Mouse (Mus musculus): ENCODE results near the gene Poglut1. TPM values are rescaled to one million over a fixed set of nuclear protein-coding genes. Genes with fewer than 3 reads are reported as not detected.

Poglut1 gene
- 10 to 100 TPM; 39.4 to 44.2 TPM for total RNA-seq (2021)
- long read RNA-seq, transcript Poglut1-205 (11 exons, 2,922 nt) = major isoform, 17 of 44 reads
- long read RNA-seq, transcript Poglut1-201 (11 exons, 2,758 nt) = major isoform, 17 of 44 reads
- long read RNA-seq, partial matches to known transcripts = 8 of 44 reads
- long read RNA-seq, other reads (novel, unspliced or antisense) = 2 of 44 reads

DNA sequence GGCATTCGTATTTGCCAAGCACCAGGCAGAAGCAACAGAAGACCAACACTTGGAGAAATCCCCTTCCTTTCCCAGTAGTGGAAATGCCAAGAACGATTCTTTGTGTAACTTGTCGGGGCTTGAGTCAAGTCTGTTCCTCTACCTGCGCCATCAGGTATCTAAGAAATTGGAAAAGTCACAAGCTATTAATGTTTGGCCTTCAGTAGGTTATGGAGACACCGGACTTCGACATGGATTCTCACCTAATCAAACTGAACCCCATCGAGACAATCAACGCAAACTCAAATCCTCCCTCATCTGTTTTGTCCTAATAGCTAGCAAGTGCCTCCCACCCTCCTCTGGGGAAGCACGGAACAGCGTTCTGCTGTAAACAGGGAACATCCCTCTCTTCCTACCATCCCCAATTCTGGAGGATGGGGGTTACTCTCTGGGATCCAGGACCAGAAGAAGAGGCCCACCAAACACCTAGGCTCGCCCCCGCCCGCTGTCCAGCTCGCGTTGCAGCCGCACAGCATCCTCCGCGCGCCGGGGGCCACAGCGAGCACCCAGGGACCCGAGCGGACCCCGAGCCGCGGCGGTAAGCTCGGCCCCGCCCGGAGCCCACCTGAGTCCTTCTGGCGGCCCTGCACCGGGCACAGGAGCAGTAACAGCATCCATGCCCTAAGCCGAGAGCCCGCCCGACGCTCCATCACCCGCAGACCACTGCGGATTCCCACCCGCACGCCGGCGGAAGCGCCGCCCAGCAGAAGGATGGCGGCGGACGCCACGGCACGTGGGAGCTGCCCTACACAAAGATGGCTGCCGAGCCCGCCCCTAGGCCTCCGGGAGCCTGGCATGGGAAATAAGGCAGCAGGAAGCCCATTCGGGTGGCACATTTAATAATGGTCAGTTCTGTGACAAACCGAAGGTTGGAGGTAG is at the start of gene Poglut1:
Gene Poglut1 (minus strand): TSS at position 780 of the 918 bp plus-strand sequence.
- DNase-seq (ENCODE audit: low spot score in 2 of 2) = peak; percentile 82 to 87

DNA sequence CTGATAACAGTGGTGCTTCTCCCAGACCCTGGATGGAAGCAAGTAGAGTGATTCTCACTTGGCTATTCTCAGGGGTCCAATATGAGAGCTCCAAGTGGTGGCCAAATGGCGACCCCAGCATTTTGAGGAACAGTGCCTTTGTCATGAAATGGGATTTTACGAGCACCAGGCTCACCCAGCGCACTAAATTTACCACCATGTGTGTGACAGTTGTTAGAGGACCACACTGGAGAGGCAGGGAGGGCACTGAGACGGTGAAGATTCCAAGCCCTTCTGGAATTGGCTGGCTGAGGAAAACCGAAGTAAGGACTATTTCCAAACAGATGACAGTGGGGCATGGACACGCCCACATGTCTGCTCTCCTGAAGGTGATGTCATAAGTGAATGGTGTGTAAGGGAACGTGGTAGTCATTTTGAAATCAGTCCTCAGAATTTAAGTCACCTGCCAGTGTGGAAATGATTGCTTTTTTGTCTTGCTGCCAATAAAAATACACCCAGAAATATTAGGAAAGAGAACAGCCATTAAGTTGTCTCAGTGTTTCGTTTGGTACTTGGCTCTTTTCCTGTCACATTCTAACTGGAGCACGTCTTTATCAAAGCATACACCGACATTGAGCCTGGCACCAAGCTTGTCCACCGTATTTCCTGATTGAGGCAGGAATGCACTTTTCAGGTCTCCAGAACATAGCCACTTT is 49.1 kb upstream of the Poglut1 start:
- no peak for DNase-seq (ENCODE audit: low spot score in 2 of 2)

DNA sequence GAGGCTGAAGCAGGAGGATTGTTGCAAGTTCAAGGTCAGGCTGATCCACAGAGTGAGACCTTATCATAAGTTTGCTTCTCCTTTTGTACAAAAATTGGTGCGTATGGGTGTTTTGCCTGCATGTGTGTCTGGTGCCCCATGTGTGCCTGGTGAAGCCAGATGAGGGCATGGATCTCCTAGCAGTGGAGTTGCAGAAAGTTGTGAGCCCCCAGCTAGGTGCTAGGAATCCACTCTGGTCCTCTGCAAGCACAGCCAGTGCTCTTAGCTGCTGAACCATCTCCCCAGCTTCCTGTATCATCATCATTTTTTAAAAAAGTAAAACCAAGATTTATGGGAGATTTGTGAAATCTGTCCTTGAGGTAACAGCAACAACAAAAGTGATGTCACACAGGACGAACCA is 46.6 kb upstream of the Poglut1 start:
- no peak for DNase-seq (ENCODE audit: low spot score in 2 of 2)

DNA sequence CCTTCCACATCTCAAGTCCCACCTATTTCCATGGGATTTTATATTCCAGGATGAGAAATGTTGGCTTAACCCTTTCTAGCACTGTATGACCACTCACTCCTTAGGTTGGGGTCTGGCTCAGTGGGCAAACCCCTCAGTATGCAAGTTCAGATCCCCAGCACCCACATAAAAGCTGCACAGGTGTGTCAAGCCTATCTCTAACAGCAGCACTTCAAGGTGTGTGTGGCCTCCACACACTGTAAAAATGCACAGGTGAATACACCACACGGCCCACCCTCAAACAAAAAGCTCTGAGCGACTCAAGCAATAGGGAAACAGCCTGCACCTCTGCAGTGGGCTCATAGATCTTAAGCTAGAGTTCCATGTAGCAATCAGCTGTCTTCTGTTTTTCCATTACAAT is 46.0 kb upstream of the Poglut1 start:
- no peak for DNase-seq (ENCODE audit: low spot score in 2 of 2)

DNA sequence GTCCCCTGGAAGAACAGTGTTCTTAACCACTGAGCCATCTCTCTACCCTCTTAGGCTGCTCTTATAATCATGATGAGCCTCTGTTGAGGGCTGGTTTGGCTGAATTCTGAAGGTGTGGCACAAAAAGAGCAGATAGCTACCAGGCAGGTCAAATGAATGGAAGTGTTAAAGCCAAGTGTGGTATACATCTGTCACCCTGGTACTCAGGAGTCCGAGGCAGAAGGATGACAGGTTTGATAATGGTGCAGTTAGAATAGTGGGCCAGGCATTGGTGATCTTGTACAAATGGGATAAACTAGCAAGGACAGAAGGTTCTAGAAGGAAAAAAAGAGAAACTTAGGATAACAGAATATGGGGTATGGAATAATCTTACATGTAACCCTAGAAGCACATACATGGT is 44.4 kb upstream of the Poglut1 start:
- no peak for DNase-seq (ENCODE audit: low spot score in 2 of 2)

DNA sequence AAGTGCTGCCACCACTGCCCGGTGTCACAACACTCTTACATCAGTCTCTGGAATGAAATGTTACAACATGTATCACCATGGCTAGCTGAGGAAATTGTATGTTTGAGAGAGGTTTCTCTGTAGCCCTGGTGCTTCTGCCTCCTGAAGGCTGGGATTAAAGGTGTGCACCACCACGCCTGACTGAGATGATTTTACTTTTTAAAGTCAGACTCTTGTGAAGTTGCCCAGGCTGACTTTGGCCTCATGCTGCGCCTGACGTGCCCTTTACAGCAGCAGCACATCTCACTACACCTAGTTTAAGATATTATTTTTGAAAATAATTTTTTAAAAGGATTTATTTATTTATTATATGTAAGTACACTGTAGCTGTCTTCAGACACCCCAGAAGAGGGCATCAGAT is 42.9 kb upstream of the Poglut1 start:
- DNase-seq (ENCODE audit: low spot score in 2 of 2) = no peak

DNA sequence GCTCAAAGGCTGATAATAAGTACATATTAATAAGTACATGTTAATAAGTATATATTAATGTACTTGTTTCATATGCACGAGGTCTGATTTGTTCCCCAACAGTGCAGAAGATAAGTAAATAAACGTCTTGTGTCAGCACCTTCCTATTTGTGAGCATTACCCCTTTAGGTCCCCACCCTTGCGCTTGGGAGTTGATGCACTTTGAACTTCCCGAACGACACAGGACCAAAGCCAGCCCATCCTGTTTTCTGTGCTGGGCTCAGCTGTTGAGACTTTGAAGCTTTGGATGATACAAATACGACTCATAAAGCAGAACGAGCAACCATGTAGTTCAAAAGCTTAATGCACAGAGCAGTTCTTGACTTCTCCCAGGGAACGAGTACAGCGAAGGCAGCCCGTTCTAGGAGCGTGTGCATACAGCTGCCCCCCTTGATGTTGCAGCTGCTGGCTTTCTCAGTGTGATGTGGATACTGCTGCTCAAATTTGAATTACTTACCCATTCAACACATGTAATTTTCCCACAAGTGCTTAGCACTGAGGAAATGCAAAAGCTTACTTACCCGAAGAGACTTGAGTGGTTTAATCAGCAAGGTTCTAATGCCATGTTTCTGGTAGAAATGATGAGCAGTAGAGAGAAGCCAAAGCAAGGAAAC is 42.1 kb upstream of the Poglut1 start:
- DNase-seq (ENCODE audit: low spot score in 2 of 2) = no peak

DNA sequence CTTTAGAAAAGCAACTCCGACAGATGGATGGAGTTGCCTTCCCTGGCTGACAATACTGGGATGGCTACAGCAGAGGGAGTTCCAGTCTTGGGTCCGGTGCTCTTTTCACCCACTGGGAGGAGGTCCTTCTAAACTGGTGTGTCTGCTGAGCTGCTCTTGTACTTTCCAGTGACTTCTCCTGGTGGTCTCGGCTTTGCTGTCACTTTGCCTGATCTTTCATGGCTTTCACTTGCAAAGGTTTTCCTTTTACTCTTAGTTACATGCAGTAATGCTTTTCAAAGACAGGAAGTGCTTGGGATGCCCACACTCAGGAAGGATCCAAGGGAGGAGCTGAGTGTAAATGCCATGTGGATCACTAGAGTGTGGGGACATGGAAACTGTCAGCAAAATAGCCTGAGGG is 41.4 kb upstream of the Poglut1 start:
- no peak for DNase-seq (ENCODE audit: low spot score in 2 of 2)

DNA sequence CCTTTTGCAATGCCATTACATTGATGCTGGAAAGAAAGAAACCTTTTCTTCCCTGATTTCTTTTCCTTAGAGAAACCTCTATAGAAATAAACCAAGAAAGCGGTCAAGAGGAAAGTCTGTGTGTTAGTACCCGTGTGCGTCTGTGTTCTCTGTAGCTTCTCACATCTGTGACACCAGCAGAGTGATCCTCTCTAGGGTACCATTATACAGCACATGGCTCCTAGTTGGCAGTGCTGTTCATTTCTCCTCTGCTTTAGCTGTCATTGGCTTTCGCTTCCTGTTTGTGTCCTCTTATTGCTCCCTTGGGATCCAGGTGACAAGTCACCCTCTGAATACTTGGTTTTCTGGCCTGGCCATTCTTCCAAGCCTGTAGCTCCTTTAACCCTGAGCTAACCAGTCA is 37.5 kb upstream of the Poglut1 start:
- no peak for DNase-seq (ENCODE audit: low spot score in 2 of 2)

DNA sequence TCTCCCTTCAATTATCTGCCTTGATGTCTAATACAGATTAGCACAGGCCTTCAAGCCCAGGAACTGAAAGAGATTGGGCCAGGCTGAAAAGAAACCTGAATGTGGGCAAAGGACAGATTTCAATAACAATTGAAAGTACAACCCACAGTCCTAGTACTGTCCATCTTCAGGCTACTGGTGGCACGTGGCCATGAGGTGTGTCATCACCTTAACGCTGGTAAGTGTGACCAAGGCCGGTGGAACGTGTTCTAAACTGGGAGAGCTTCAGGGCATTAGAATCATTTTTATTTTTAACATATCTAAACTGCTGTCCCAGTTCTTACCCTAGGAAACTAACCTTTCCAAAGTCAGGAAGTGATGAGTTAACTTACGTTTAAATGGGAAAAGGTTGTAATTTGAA is 37.1 kb upstream of the Poglut1 start:
- DNase-seq (ENCODE audit: low spot score in 2 of 2) = no peak

DNA sequence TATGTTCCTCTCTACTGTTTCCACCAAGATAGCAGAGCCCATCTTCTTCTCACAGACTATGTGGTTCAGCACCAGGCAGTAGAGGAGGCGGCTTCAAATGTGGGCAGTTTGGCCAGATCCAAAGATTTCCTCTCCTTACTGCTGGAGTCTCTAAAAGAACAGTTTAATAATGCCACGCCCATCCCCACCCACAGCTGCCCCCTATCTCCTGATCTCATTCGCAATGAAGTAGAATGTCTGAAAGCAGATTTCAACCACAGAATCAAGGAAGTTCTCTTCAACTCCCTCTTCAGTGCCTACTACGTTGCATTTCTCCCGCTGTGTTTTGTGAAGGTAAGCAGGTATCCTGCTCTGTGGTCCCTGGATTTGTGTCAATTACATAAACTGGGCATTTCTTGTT is 35.1 kb upstream of the Poglut1 start:
- no peak for DNase-seq (ENCODE audit: low spot score in 2 of 2)

DNA sequence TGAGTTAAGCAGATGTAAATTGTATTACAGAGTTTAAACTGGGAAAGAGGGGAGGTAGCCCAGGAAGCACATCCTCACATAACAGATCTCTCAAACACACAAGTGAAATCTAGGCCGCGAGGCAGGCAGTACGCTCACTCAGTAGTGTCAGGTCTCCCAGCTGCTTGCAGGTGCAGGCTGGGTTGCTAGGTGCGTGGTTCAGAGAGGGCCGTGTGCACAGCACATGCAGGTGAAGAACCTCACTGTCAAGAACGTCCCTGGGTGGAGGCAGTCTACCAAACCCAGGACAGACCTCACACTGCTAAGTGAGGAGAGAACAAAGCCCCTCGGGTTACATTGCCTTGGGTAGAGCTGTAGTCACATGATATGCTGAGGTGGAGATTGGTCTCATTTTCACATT is 34.7 kb upstream of the Poglut1 start:
- no peak for DNase-seq (ENCODE audit: low spot score in 2 of 2)

DNA sequence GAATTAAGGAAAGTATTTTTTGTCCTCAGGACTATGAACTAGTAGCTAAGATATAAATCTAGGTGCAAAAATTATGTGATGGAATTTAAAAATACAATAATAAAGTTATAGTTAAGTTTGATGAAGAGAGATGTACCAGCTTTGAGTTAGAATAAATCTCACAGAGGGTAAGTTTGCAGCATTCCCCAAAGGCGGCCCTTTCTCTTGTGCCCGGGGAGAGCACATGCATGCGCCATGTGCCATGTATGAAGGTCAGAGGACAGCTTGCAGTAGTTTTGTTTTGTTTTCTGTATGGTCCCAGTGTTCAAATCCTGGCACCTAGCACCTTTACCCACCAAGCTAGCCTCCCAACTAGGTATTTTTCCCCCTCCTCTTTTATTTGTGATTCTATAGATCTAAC is 21.4 kb upstream of the Poglut1 start:
- DNase-seq (ENCODE audit: low spot score in 2 of 2) = no peak

DNA sequence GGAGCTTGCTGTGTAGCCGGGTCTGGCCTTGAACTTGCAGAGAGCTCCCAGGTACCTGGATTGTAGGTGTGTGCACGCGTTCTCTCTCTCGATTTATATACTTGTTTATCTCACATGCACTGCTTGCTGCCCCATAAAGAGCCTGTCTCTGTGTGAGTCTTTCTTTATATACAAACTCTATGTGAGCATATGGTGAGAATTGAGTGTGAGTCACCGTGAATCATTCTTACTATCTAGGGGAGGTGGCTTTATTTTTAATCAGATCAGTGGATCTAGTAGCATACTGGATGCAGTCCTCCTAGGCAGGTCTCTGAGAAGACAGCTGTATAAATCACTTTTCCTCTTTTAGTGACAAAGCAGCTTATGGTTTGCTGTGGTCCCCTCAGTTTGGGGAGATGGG is 18.1 kb upstream of the Poglut1 start:
- no peak for DNase-seq (ENCODE audit: low spot score in 2 of 2)

DNA sequence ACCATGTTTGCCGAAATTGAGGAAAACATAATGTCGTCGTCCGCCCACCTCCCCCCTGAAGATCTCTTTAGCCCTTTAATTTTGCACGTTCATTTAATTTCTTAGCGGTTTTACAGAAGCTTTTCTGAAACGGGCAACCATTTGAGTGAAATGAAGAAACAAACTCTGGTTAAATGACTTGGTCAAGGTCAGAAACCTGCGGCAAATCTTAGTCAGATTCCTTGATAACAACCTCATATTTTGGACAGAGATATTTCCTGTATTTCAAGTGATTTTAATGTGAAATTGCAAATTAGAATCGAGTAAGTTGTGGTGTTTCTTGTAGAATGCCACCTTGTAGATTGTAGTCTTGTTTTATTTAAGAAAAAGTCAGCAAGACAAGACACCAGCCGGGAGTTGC is 13.5 kb upstream of the Poglut1 start:
- DNase-seq (ENCODE audit: low spot score in 2 of 2) = no peak

DNA sequence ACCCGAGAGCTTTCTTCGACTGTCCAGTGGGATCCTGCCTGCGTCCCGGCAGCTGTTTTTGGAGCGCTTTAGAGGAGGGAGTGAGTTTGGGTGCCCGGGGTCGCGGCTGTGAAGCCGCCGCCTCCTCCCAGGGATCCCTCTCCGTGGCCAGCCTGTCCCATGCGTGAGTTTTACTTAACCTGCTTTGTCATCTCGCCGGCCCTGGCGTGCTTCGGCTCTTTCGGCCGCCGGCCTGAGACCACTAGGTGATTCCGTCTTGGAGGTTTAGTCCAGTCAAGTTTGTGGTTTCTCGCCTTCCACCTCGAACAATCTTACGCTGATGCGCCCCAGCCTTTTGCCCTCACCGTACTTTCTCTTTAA is 12.9 kb upstream of the Poglut1 start:
- no peak for DNase-seq (ENCODE audit: low spot score in 2 of 2)

DNA sequence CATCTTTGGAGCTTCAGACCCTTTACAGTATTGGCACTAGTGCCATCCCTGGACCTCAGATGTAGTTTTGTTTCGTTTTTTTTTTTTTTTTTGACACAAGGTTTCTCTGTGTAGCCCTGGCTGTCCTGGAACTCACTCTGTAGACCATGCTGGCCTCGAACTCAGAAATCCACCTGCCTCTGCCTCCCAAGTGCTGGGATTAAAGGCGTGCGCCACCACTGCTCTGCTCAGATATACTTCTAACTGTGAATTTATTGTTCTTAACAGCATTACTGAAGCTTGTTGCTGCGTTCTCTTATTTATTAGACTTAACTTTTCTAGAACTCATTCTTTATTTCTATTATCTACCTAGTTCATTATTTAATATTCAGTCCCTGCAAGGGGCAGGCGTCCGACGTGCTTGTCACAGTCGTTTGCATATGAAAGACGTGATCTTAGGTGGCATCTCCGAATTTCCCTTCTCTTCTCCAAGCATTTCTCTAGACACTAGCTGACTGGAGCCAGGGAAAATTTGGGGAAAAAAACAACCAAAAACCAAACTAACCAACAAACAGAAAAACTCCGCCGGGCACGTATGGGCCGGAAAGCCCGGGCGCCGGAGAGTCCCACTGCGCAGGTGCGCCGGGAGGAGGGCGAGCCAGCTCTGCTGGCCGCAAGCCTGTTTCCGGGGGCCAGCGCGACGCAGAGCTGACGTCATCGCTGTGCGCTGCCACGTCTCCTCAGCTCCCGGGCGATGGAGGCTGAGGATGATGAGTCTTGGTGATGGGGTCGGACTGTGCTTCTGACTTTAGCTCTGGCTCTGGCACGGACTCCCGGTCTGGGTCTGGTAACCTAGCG is 12.3 kb upstream of the Poglut1 start:
- peak; percentile 96 to 97 for DNase-seq (ENCODE audit: low spot score in 2 of 2)

DNA sequence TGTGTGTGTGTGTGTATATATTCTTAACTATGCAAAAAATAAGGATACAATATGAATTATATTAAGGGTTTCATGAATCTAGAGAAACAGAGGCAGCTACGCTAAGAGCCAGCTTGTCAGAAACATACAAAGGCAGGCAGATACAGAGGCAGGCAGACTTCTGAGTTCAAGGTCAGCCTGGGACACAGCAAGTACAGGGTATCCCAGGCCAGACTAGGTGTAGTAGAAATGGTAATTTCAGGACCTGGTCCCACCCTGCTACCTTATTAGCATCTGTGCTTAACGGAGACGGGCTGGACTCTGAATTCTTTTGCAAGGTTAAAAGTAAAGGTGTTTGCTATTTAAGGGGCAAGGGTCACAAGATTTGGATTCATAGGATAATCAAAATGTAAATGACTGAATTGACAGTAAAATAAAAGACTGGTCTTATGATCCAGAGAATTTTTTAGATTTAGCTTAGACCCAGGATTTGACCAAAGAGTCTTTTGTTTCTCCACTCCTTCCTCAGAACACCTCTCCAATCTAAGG is 8.2 kb upstream of the Poglut1 start, which contains the start of gene Tmem39a:
Gene Tmem39a (plus strand): TSS at position 478 of the 528 bp plus-strand sequence.
- no peak for DNase-seq (ENCODE audit: low spot score in 2 of 2)

DNA sequence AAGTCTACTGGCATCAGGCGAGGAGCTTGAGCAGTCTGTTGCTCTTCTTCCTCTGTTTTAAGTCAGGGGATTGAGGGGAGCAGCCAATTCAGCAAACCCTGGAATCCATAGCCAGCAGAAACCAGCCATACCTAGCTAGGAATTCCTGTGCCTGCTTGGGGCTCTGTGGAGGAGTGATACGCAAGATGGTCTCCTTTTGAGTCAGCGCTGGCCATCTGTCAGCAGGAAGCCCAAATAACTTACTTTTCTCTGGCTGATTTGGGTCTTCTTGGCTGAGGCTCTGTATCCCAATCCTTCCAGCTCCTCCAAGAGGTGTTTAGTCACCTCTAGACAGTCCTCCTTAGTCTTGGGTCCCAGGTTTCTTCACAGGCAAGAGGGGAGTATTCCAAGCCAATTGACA is 5.9 kb upstream of the Poglut1 start:
- DNase-seq (ENCODE audit: low spot score in 2 of 2) = no peak

DNA sequence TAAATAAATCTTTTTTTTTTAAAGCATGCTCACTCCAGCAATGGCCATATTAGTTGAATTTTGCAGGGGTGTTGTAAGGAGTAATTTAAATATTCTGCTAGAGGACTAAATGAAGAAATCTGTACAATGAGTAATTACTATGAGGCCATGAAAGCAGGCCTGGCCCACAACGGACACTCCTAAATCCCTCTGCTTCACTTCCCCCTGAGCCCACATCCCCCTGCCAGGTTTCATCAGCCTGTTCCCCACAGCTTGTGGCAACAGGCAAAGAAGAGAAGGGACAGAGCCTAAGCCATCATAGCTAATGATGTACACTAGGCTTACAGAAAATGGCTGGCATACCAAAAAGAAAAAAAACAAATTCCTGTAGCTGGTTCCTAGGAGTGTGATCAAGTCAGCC is 2.1 kb downstream of the Poglut1 start:
- no peak for DNase-seq (ENCODE audit: low spot score in 2 of 2)

Measured in layer of hippocampus, postnatal 10 days (tissue).